9 mouse cellular contexts compared by ENCODE assay signal in the genomic region with DNA sequence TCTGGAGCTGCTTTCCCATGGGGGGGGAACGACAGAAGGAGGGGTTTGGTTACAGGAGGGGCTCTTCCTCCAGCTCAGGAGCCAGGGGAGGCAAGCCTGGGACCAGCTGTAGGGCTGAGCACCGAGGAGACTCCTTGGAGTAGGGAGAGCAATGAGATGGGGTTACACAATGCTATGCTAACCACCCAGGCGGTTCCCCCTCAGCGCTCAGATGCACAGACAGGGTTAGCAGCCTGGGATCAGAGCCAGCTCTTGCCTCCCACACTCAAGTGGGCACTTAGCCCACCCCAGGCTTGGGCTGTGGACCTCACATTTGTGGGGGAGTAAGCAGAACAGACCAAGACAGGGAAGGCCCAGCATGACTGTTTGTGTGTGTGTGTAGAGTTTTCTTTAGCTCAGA. TPM values are rescaled to one million over a fixed set of nuclear protein-coding genes. Genes with fewer than 3 reads are reported as not detected.
DNase-seq lines count a peak whose midpoint lies in the region; ATAC-seq lines count a peak whose summit lies in the region.
"Had no signal": no experiment of that assay in that cellular context is flagged by ENCODE, and none has a peak within 500 bp of the region (broad histone marks: within the 10 kb centered on the region; RNA-seq: fewer than 3 reads in every experiment).

No protein-coding gene starts in this region.

- H3K4me3 ChIP-seq in forebrain, embryonic 13.5 days, result no peak overlapping the region
- no peak overlapping the region for H3K4me3 ChIP-seq in forebrain, embryonic 12.5 days (replicated peaks)
- H3K4me3 ChIP-seq: liver, embryonic 13.5 days had no signal

- 57% methylated on average over 4 of the region's 4 CpGs for WGBS in forebrain, embryonic 13.5 days
- 77% methylated on average over 4 of the region's 4 CpGs for WGBS in forebrain, embryonic 12.5 days

- H3K4me1 ChIP-seq in forebrain, embryonic 13.5 days, result peaks cover 5% of the 10 kb centered on the region; the same call in 1 of the 2 replicates
- no peaks in the 10 kb centered on the region for H3K4me1 ChIP-seq in forebrain, embryonic 12.5 days

- no peaks in the 10 kb centered on the region for H3K27me3 ChIP-seq in forebrain, embryonic 13.5 days
- 0 out of 2 replicates have a peak, but pooled peaks cover 3% of the 10 kb centered on the region for H3K27me3 ChIP-seq in forebrain, embryonic 12.5 days

- no peak overlapping the region for H3K4me2 ChIP-seq in forebrain, embryonic 13.5 days
- H3K4me2 ChIP-seq in forebrain, embryonic 12.5 days, result no peak overlapping the region
- H3K4me2 ChIP-seq: liver, embryonic 13.5 days had no signal

- H3K27ac ChIP-seq in forebrain, embryonic 13.5 days, result no peak overlapping the region
- no peak overlapping the region for H3K27ac ChIP-seq in forebrain, embryonic 12.5 days
- H3K27ac ChIP-seq: liver, embryonic 13.5 days had no signal

- no peak overlapping the region for H3K9ac ChIP-seq in forebrain, embryonic 13.5 days
- H3K9ac ChIP-seq in forebrain, embryonic 12.5 days, result no peak overlapping the region
- H3K9ac ChIP-seq: liver, embryonic 13.5 days had no signal

- H3K36me3 ChIP-seq in forebrain, embryonic 13.5 days (ENCODE audit: poor library complexity, severe bottlenecking), result no peaks in the 10 kb centered on the region
- no peaks in the 10 kb centered on the region for H3K36me3 ChIP-seq in forebrain, embryonic 12.5 days (replicated peaks)
- H3K36me3 ChIP-seq: liver, embryonic 13.5 days had no signal

- H3K9me3 ChIP-seq in forebrain, embryonic 13.5 days (replicated peaks), result no peaks in the 10 kb centered on the region
- no peaks in the 10 kb centered on the region for H3K9me3 ChIP-seq in forebrain, embryonic 12.5 days
- H3K9me3 ChIP-seq: liver, embryonic 13.5 days had no signal

- DNase-seq in urinary bladder, postnatal 14 days (ENCODE audit: low spot score), result peak; percentile 57
- DNase-seq in urinary bladder, postnatal 10 days (ENCODE audit: low spot score), result no peak
- DNase-seq in kidney, postnatal 14 days, result peak; percentile 53
- DNase-seq in lung, postnatal 4 days, result peak; percentile 76 to 90
- DNase-seq in thymus, postnatal 25 days, result no peak
- DNase-seq in spleen, postnatal 14 days (ENCODE audit: low spot score in 2 of 2), result no peak
- DNase-seq: liver, embryonic 13.5 days had no signal

- peak; percentile 62; the same call in 1 of the 2 replicates for ATAC-seq in forebrain, embryonic 13.5 days
- no peak for ATAC-seq in forebrain, embryonic 12.5 days (ENCODE audit: low FRiP score)

RNA-seq across cellular contexts. Expression of a gene that starts 9.3 kb away (rescaled TPM):
- polyA plus RNA-seq in forebrain, embryonic 13.5 days (2015; fragmentation: Nextera tagmentation; extraction: Ambion mirVana), result 0.57 and 0.58 TPM in 2 replicates
- polyA plus RNA-seq in forebrain, embryonic 12.5 days (2016; fragmentation: Nextera tagmentation; extraction: Ambion mirVana), result 0.86 and 0.93 TPM in 2 replicates

RNA-seq across cellular contexts. Expression of a gene that starts 10.2 kb away (rescaled TPM):
- polyA plus RNA-seq in forebrain, embryonic 13.5 days (2015; fragmentation: Nextera tagmentation; extraction: Ambion mirVana), result 298 and 341 TPM in 2 replicates
- 439 and 446 TPM in 2 replicates for polyA plus RNA-seq in forebrain, embryonic 12.5 days (2016; fragmentation: Nextera tagmentation; extraction: Ambion mirVana)

RNA-seq across cellular contexts. Expression of a gene that starts 18.9 kb away (rescaled TPM):
- polyA plus RNA-seq in forebrain, embryonic 13.5 days (2015; fragmentation: Nextera tagmentation; extraction: Ambion mirVana), result 0.84 and 2.2 TPM in 2 replicates
- polyA plus RNA-seq in forebrain, embryonic 12.5 days (2016; fragmentation: Nextera tagmentation; extraction: Ambion mirVana), result 1.6 and 2.1 TPM in 2 replicates

RNA-seq across cellular contexts. Expression of a gene that starts 24.1 kb away (rescaled TPM):
- polyA plus RNA-seq in forebrain, embryonic 13.5 days (2015; fragmentation: Nextera tagmentation; extraction: Ambion mirVana), result 13.2 and 14.7 TPM in 2 replicates
- polyA plus RNA-seq in forebrain, embryonic 12.5 days (2016; fragmentation: Nextera tagmentation; extraction: Ambion mirVana), result 14.8 and 15.8 TPM in 2 replicates

RNA-seq across cellular contexts. Expression of a gene that starts 24.3 kb away (rescaled TPM):
- polyA plus RNA-seq in forebrain, embryonic 13.5 days (2015; fragmentation: Nextera tagmentation; extraction: Ambion mirVana), result 128 and 139 TPM in 2 replicates
- 130 and 135 TPM in 2 replicates for polyA plus RNA-seq in forebrain, embryonic 12.5 days (2016; fragmentation: Nextera tagmentation; extraction: Ambion mirVana)

Comparison
In these comparisons a context has a peak if more than half of its experiments do, and no peak if none do; other contexts are left out.
1. DNase-seq: peak in urinary bladder, postnatal 14 days (single experiment), kidney, postnatal 14 days (single experiment) and lung, postnatal 4 days (2 of 2); none in urinary bladder, postnatal 10 days (single experiment), thymus, postnatal 25 days (single experiment) and spleen, postnatal 14 days (0 of 2).